Mouse (Mus musculus): ENCODE results near the gene Sult2b1. TPM values are rescaled to one million over a fixed set of nuclear protein-coding genes. Genes with fewer than 3 reads are reported as not detected.

Sult2b1 gene
- total RNA-seq, 2 experiments from 2014 or later = not detected

DNA sequence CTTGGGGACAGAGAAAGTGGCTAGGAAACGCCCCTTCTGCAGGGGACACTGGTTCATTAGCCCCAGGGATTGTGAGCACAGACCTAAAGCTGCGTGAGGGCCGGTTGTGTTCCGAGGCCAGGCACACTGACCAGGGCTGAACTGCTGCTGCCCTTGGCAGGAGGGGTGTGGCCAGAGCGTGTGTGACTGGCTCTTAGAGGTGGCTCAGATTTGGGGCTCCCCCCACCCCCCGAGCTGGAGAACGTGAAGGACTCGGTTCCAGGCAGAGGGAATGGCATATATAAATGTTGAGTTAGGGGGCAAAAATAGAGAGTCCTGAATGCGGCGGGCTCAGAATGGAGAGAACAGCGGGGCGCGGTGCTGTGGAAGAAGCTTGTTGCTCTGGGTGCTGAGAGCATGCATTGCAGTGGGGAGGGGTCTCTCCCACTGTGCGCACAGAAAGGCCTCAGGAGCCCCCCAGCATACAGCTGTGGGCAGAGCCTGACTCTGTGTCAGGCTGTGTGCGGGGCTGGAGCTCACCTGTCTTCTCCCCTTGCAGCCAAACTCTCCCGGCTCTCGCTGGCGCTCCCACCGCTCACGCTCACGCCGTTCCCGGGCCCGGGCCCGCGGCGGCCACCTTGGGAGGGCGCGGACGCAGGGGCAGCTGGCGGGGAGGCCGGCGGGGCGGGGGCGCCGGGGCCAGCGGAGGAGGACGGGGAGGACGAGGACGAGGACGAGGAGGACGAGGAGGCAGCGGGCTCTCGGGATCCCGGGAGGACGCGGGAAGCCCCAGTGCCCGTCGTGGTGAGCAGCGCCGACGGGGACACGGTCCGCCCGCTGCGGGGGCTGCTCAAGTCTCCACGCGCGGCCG lies 13.4 kb upstream of the Sult2b1 start:
- TF ChIP-seq CTCF (IDR thresholded peaks at IDR 0.05) = no peak
- intact Hi-C loops (cut with DNase I) = no loop called here
- no peak for DNase-seq
- Histone ChIP-seq H3K27ac (no peak overlapping the region), H3K4me3 (peak overlapping the region; percentile 74)

DNA sequence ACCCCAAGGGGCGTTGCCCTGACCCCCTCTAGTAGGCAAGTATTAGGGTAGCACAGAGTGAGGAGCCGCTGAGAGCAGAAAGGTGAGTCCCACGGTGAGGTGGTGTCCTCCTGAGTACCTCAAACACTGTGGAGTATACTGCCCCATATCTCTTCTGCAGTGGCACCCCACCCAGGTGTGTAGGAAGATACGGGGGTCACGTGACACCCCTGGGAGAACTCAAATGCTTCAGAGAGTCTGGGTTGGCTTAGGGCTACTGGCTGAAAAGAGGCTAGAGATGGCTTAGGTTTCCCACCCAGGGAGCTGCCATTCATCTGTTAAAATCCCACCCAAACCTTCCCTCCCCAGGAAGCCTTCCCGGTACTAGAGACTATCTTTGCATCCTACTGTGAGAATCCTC lies 12.5 kb upstream of the Sult2b1 start:
- Histone ChIP-seq H3K4me3 (no peak overlapping the region), H3K27ac (no peak overlapping the region)
- intact Hi-C loops (cut with DNase I) = no loop called here
- TF ChIP-seq CTCF (IDR thresholded peaks at IDR 0.05) = no peak
- no peak for DNase-seq

DNA sequence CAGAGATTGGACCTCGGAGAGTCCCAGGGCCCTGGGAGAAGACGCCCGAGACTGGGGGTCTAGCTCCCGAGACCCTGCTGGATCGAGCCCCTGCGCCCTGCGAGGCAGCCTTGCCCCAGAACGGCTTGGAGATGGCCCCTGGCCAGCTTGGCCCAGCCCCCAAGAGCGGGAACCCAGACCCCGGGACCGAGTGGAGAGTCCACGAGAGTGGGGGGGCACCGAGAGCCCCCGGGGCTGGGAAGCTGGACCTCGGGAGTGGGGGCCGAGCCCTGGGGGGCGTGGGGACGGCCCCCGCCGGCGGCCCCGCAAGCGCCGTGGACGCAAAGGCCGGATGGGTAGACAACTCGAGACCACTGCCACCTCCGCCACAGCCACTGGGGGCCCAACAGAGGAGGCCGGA lies 10.5 kb upstream of the Sult2b1 start:
- no peak overlapping the region for H3K4me3 ChIP-seq
- no peak for TF ChIP-seq CTCF (IDR thresholded peaks at IDR 0.05)
- intact Hi-C loops (cut with DNase I) = no loop called here
- DNase-seq = no peak
- H3K27ac ChIP-seq = no peak overlapping the region

DNA sequence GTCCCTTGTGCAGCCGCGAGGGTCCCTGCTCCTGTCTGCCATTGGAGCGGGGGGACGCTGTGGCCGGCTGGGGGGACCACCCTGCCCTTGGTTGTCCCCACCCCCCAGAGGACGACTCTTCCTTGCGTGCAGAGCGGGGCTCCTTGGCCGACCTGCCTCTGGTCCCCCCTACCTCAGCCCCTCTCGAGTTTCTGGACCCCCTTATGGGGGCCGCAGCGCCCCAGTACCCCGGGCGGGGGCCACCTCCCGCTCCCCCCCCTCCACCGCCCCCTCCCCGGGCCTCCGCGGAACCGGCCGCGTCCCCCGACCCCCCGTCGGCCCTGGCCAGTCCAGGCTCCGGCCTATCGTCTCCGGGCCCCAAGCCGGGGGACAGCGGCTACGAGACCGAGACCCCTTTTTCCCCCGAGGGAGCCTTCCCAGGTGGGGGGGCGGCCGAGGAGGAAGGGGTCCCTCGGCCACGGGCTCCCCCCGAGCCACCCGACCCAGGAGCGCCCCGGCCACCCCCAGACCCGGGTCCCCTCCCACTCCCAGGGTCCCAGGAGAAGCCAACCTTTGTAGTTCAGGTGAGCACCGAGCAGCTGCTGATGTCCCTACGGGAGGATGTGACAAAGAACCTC lies 9.6 kb upstream of the Sult2b1 start:
- Histone ChIP-seq H3K27ac (no peak overlapping the region), H3K4me3 (no peak overlapping the region)
- no peak for DNase-seq
- no peak for TF ChIP-seq CTCF (IDR thresholded peaks at IDR 0.05)
- intact Hi-C loops (cut with DNase I) = no loop called here

DNA sequence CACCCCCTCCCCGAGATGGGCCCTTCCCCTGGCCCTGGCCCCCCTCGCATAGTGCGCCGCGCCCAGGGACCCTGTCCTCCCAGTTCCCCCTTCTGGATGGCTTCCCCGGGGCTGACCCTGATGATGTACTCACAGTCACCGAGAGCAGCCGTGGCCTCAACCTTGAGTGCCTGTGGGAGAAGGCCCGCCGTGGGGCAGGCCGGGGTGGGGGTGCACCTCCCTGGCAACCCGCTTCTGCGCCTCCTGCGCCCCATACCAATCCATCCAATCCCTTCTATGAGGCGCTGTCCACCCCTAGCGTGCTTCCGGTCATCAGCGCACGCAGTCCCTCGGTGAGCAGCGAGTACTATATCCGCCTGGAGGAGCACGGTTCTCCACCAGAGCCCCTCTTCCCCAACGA lies 8.8 kb upstream of the Sult2b1 start:
- Histone ChIP-seq H3K27ac (no peak overlapping the region), H3K4me3 (no peak overlapping the region)
- DNase-seq = no peak
- intact Hi-C loops (cut with DNase I) = no loop called here
- no peak for TF ChIP-seq CTCF (IDR thresholded peaks at IDR 0.05)

DNA sequence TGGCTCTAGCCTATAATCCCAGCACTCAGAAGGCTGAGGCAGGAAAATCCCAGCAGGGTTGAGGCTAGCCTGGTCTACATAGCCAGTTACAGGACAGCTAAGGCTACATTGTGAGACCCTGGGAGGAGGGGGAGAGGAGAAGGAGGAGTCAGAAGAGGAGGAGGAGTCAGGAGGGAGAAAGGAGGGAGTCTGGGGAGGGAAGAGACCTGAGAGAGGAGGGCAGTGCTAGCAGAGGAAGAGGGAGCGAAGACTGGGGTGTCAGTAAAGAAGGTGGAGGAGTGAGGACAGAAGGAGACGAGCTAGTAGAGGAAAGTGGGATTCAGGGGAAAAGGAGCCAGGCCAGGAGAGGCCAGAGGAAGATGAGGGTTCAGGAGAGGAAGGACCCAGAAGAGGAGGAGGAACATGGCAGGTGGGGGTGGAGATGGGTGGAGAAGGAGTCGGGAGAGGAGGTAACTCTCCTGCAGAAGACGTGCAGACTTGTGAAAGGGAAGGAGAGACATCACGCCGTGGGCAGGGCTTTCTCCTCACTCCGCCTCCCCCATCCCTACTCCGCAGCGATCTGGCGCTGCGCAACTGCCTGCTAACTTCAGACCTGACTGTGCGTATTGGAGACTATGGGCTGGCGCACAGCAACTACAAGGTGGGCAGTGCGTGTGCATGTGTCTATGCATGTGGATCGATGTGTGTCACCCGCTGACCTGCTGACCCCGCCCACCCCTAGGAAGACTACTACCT lies 7.5 kb upstream of the Sult2b1 start:
- Histone ChIP-seq H3K4me3 (no peak overlapping the region), H3K27ac (no peak overlapping the region)
- intact Hi-C loops (cut with DNase I) = no loop called here
- DNase-seq = no peak
- no peak for TF ChIP-seq CTCF (IDR thresholded peaks at IDR 0.05)

DNA sequence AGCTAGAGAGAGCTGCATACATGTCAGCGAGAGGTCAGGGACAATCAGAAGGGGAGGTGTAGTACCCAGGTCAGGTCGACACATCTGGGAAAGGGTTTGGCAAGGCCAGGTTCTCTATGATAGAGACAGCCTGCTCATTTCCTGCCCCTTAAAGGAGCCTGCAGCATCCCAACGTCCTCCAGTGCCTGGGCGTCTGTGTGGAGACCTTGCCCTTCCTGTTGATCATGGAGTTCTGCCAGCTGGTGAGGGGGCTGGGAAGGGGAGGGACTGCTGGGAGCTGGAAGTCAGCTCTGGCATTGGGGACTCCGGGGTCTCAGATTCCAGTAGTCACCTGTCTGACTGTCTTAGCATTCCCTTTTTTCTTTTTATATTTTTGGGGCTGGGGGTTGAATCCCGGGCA lies 6.3 kb upstream of the Sult2b1 start:
- no peak for TF ChIP-seq CTCF (IDR thresholded peaks at IDR 0.05)
- DNase-seq = no peak
- H3K27ac ChIP-seq = no peak overlapping the region
- no peak overlapping the region for H3K4me3 ChIP-seq
- intact Hi-C loops (cut with DNase I) = no loop called here

DNA sequence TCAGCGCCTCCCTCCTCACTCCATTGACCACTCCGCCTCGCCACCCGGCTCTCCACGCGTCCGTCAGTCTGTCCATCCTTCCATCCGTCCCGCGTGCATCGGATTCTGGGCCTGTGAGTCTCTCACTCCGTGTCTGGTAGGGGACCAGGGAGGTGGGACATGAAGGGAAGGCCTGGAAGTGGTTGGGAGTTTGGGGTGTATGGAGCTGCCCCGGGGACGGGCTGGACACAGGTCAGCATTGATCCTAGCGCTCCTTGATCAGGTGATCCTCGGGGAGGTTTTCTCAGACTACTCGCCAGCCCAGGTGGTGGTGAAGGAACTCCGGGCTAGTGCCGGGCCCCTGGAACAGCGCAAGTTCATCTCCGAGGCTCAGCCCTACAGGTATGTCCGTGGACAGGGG lies 3.2 kb upstream of the Sult2b1 start:
- DNase-seq = no peak
- Histone ChIP-seq H3K4me3 (no peak overlapping the region), H3K27ac (no peak overlapping the region)
- TF ChIP-seq CTCF (IDR thresholded peaks at IDR 0.05) = no peak
- intact Hi-C loops (cut with DNase I) = no loop called here

DNA sequence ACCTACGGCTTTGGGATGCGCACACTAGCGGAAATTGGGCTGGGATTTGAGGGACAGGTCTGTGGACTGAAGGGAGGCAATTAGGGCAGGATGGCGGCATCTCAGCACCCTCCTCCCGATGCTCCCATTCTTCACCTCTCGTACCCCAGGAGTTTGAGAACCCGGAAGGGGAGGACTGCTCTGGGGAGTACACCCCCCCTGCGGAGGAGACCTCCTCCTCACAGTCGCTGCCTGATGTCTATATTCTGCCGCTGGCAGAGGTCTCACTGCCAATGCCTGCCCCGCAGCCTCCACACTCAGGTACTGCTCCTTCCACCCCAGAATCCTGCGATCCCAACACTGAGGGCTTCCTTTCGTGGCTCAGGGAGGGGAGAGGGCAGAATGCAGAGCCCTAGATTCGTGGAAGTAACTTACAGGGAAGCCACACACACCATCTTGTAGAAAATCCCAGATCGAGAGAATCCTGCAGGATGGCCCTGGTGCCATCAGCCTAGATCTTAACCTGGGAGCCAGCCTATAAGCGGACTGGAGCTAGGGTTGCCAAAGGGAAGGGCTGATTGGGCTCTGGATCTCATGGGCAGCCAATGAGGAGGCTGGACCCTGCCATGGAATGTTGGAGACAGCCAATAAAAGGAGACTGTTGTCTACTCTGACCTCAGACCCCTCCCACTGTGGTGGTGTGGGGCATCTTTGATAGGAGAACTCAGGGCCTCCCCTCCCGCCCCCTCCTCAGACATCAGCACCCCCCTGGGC lies 2.4 kb upstream of the Sult2b1 start:
- H3K27ac ChIP-seq = no peak overlapping the region
- no peak overlapping the region for H3K4me3 ChIP-seq
- no peak for DNase-seq
- TF ChIP-seq CTCF (IDR thresholded peaks at IDR 0.05) = no peak
- intact Hi-C loops (cut with DNase I) = no loop called here

DNA sequence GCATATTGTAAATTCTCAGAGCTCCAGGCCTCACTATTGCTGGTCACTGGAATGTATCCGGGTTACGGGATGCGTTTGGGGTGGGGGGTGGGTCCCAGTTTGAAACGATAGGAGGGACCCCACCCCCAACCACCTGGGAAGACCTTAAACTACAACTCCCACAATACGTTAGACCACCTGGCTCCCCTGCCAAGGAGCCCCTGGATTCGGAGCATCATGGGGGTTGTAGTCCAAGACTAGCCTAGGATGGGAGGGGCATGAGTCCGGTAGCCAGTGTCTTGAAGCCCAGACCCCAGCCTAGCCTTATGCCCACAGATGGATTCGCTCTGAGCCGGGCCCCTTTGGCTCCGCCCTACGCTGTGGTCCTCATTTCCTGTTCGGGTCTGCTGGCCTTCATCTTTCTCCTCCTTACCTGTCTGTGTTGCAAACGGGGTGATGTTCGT lies 1.7 kb upstream of the Sult2b1 start:
- H3K27ac ChIP-seq = no peak overlapping the region
- no peak for DNase-seq
- intact Hi-C loops (cut with DNase I) = no loop called here
- peak overlapping the region; percentile 50; the same call in 1 of the 2 replicates for H3K4me3 ChIP-seq
- TF ChIP-seq CTCF (IDR thresholded peaks at IDR 0.05) = no peak

DNA sequence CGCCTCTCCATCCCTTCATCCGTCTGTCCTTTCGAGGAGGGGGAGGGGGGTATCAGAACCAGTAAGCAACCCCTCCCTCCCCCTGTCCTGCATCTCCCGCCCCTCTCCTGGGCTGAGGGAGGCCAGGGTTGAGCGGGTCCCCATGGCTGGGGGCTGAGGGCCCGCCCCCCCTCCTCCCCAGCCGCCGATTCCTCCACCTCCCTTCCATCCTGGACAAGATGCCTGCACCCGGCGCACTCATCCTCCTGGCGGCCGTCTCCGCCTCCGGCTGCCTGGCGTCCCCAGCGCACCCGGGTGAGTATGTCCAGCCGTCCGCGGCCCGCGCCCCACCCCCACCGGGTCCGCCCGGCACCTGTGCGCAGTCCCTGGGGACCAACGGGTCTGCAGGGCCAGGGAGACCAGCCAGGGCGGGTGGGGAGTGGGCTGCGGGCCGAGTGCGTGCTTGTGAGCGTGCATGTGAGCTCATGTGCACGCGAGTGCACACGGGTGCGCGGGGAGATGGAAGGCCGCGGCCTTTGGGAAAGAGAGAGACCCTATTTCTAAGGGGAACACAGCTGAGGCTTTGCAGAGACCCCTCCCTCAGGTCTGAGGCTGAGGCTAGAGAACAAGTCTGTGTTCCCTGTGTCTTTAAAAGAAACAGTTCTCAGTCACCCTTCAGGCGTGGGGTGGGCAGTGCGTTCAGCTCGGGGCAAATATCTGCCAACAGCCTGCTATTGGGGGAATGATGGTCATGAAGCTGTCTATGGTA lies 1.1 kb upstream of the Sult2b1 start:
- DNase-seq = no peak
- no peak for TF ChIP-seq CTCF (IDR thresholded peaks at IDR 0.05)
- Histone ChIP-seq H3K27ac (no peak overlapping the region), H3K4me3 (peak overlapping the region; percentile 50)
- intact Hi-C loops (cut with DNase I) = no loop called here

Data from gastrocnemius, adult 2 months (tissue).